Mouse (Mus musculus) intestine, postnatal 0 days (tissue): ENCODE data around the gene Nwd1. TPM values are rescaled to one million over a fixed set of nuclear protein-coding genes. Genes with fewer than 3 reads are reported as not detected.

Experiments
- ATAC-seq: fragments of 200-750 bp; cut with Nextera tagmentation; 2 replicates; pipeline ENCODE4 v1.8.0; 2017; ENCODE audit warnings: mild to moderate bottlenecking, moderate TSS enrichment, moderate library complexity
- H3K27ac ChIP-seq: fragments of 300-500 bp; sonication (generic); 2 replicates; pipeline ENCODE4 v1.5.1; 2014; ENCODE audit warnings: mild to moderate bottlenecking, low read depth, low read length, moderate library complexity
- H3K27me3 ChIP-seq: fragments of 300-500 bp; sonication (generic); replicated peaks from 2 replicates; pipeline ENCODE4 v1.6.1; 2014; ENCODE audit warnings: low read length, mixed read lengths; ENCODE audit not compliant: control insufficient read depth, insufficient read depth
- H3K36me3 ChIP-seq: fragments of 300-500 bp; sonication (generic); 2 replicates; pipeline ENCODE4 v1.6.1; 2014; ENCODE audit warnings: mild to moderate bottlenecking, moderate library complexity; ENCODE audit not compliant: control insufficient read depth, insufficient read depth
- H3K4me1 ChIP-seq: fragments of 300-500 bp; sonication (generic); replicated peaks from 2 replicates; pipeline ENCODE4 v1.6.1; 2014; ENCODE audit warnings: antibody characterized with exemption, low read length, mixed read lengths; ENCODE audit not compliant: control insufficient read depth, insufficient read depth
- H3K4me2 ChIP-seq: fragments of 300-500 bp; sonication (generic); replicated peaks from 2 replicates; pipeline ENCODE4 v1.6.1; 2014; ENCODE audit warnings: low read depth, mild to moderate bottlenecking, moderate library complexity
- H3K4me3 ChIP-seq: fragments of 300-500 bp; sonication (generic); 2 replicates; pipeline ENCODE4 v1.5.1; 2014; ENCODE audit warnings: low read depth, low read length
- H3K9ac ChIP-seq: fragments of 300-500 bp; sonication (generic); 2 replicates; pipeline ENCODE4 v1.6.1; 2014; ENCODE audit warnings: mild to moderate bottlenecking, low read depth, low read length
- H3K9me3 ChIP-seq: fragments of 300-500 bp; sonication (generic); 2 replicates; pipeline ENCODE4 v1.6.1; 2016; ENCODE audit warnings: mixed run types; ENCODE audit not compliant: control insufficient read depth
- CTCF ChIP-seq: sonication (generic); IDR thresholded peaks from 2 replicates; pipeline ENCODE4 v1.5.1; 2016; ENCODE audit warnings: low read depth, mild to moderate bottlenecking, control low read depth, antibody characterized with exemption, moderate library complexity
- WGBS: fragments of 180-500 bp; shearing (Covaris S2); extraction: QIAGEN DNeasy Blood & Tissue Kit; methylation state at CpG from one replicate; pipeline ENCODE4 v1.1.7; 2014; 5-methylcytosine and 5-hydroxymethylcytosine counted together
- microRNA-seq: library from miRNA; unstranded; fragments of <30 nt; microRNA quantifications from one replicate; pipeline ENCODE4, GENCODE M21; 2016
- polyA plus RNA-seq: library from polyadenylated mRNA; unstranded; fragments of >200 nt; fragmentation: Nextera tagmentation; extraction: Ambion mirVana; gene quantifications from 2 replicates; pipeline ENCODE4 v1.2.1, GENCODE M21; 2015

Gene Nwd1
- polyA plus RNA-seq, 1 experiment from 2014 or later, result 0.07 TPM

GRCm38 (mm10) chr8:72765696-72766095 lies 119.2 kb downstream of the Nwd1 start:
- 82% methylated on average over 4 of the region's 4 CpGs for WGBS
- Histone ChIP-seq H3K27ac (no peak overlapping the region), H3K27me3 (no peaks in the 10 kb centered on the region), H3K9ac (no peak overlapping the region), H3K9me3 (no peaks in the 10 kb centered on the region), H3K4me2 (no peak overlapping the region), H3K36me3 (no peaks in the 10 kb centered on the region), H3K4me3 (no peak overlapping the region), H3K4me1 (no peaks in the 10 kb centered on the region)
- ATAC-seq, result no peak
- no peak for TF ChIP-seq CTCF

- Histone ChIP-seq H3K4me2 (no peak overlapping the region), H3K27ac (no peak overlapping the region), H3K9me3 (no peaks in the 10 kb centered on the region), H3K36me3 (no peaks in the 10 kb centered on the region), H3K9ac (no peak overlapping the region), H3K4me3 (no peak overlapping the region), H3K4me1 (no peaks in the 10 kb centered on the region), H3K27me3 (no peaks in the 10 kb centered on the region)
- 29% methylated on average over 7 of the region's 7 CpGs for WGBS
- no peak for ATAC-seq
- TF ChIP-seq CTCF, result no peak
Measured at GRCm38 (mm10) chr8:72766777-72767176, 120.3 kb downstream of the Nwd1 start.

Small RNAs within 50 kb of the gene (microRNA-seq; reads per million reads assigned to microRNA genes)
- gene Gm26237, result not detected

Other genes starting within 250 kb of the Nwd1 start
- 16.3 and 17.3 TPM in 2 replicates for gene Eps15l1, start 225.3 kb upstream of the Nwd1 start, polyA plus RNA-seq
- gene Calr3, start 202.8 kb upstream of the Nwd1 start, polyA plus RNA-seq, result 0.46 and 0.55 TPM in 2 replicates
- gene 1700030K09Rik, start 202.8 kb upstream of the Nwd1 start, polyA plus RNA-seq, result 3.6 and 3.8 TPM in 2 replicates
- 17.8 and 19.4 TPM in 2 replicates for gene Cherp, start 171.5 kb upstream of the Nwd1 start, polyA plus RNA-seq
- 18.1 and 21.8 TPM in 2 replicates for gene Slc35e1, start 154.1 kb upstream of the Nwd1 start, polyA plus RNA-seq
- 6.4 and 7.8 TPM in 2 replicates for gene Med26, start 98.4 kb upstream of the Nwd1 start, polyA plus RNA-seq
- gene Smim7, start 75.6 kb upstream of the Nwd1 start, polyA plus RNA-seq, result 106 and 112 TPM in 2 replicates
- 6.0 and 7.0 TPM in 2 replicates for gene Tmem38a, start 74.7 kb upstream of the Nwd1 start, polyA plus RNA-seq
- 172 and 175 TPM in 2 replicates for gene Sin3b, start 76.6 kb downstream of the Nwd1 start, polyA plus RNA-seq
- gene F2rl3, start 115.2 kb downstream of the Nwd1 start, polyA plus RNA-seq, result 2.4 and 2.5 TPM in 2 replicates